Mouse (Mus musculus) limb, embryonic 12.5 days (tissue): ENCODE results near the gene Fam83c. TPM values are rescaled to one million over a fixed set of nuclear protein-coding genes. Genes with fewer than 3 reads are reported as not detected.
A peak's percentile ranks its signal among the peaks of the same experiment; 100 is the strongest.

Source experiments
- ATAC-seq: fragments of 200-750 bp; cut with Nextera tagmentation; 2 replicates; pipeline ENCODE4 v1.8.0; 2017; ENCODE audit warnings: low read depth, moderate TSS enrichment; ENCODE audit not compliant: insufficient number of reproducible peaks, insufficient read depth, low FRiP score, low TSS enrichment
- H3K27ac ChIP-seq: fragments of 300-500 bp; sonication (generic); 2 replicates; pipeline ENCODE4 v1.5.1; 2016; ENCODE audit warnings: mild to moderate bottlenecking, moderate library complexity
- H3K27me3 ChIP-seq: fragments of 300-500 bp; sonication (generic); 2 replicates; pipeline ENCODE4 v1.6.1; 2016; ENCODE audit warnings: mild to moderate bottlenecking, moderate library complexity
- H3K36me3 ChIP-seq: fragments of 300-500 bp; sonication (generic); 2 replicates; pipeline ENCODE4 v1.6.1; 2016; ENCODE audit warnings: mild to moderate bottlenecking, moderate library complexity
- H3K4me1 ChIP-seq: fragments of 300-500 bp; sonication (generic); replicated peaks from 2 replicates; pipeline ENCODE4 v1.6.1; 2016
- H3K4me2 ChIP-seq: fragments of 300-500 bp; sonication (generic); 2 replicates; pipeline ENCODE4 v1.6.1; 2016; ENCODE audit warnings: mild to moderate bottlenecking, moderate library complexity
- H3K4me3 ChIP-seq: fragments of 300-500 bp; sonication (generic); replicated peaks from 2 replicates; pipeline ENCODE4 v1.5.1; 2016; ENCODE audit warnings: mild to moderate bottlenecking
- H3K9ac ChIP-seq: fragments of 300-500 bp; sonication (generic); replicated peaks from 2 replicates; pipeline ENCODE4 v1.6.1; 2016; ENCODE audit warnings: mild to moderate bottlenecking, moderate library complexity
- H3K9me3 ChIP-seq: fragments of 300-500 bp; sonication (generic); 2 replicates; pipeline ENCODE4 v1.6.1; 2016; ENCODE audit warnings: mild to moderate bottlenecking, moderate library complexity
- WGBS: fragments of 180-500 bp; shearing (Covaris S2); methylation state at CpG from one replicate; pipeline ENCODE4 v1.1.7; 2016; 5-methylcytosine and 5-hydroxymethylcytosine counted together
- polyA plus RNA-seq: library from polyadenylated mRNA; unstranded; fragments of >200 nt; fragmentation: Nextera tagmentation; extraction: Ambion mirVana; gene quantifications from 2 replicates; pipeline ENCODE4 v1.2.1, GENCODE M21; 2016

Gene Fam83c
- polyA plus RNA-seq, 1 experiment from 2014 or later: 0.31 TPM

DNA sequence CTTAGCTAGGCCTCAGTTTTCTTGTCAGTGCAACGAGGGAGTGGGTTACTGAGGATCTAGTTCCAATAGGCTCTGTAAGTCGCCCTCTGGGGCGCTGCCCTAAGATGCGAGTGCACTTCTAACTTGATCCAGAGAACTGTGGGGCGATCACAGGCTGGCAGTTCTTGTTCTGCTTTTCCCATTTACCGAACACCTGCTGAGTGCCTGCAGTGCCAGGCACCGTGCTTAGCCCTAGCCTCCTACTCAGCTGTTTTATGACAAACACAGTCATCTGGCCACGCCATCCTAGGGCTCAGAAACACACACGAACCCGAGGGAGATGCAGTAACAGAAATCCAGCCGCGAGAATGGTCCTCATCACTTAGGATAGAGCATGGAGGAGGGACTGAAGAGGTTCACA lies 41.8 kb downstream of the Fam83c start:
- Histone ChIP-seq H3K4me3 (no peak overlapping the region), H3K4me2 (peak overlapping the region; percentile 44), H3K9ac (no peak overlapping the region), H3K36me3 (no peaks in the 10 kb centered on the region), H3K27me3 (peaks cover 11% of the 10 kb centered on the region), H3K4me1 (peaks cover 7% of the 10 kb centered on the region; the same call in 1 of the 2 replicates), H3K27ac (no peak overlapping the region), H3K9me3 (no peaks in the 10 kb centered on the region)
- ATAC-seq: no peak
- 21% methylated on average over 12 of the region's 12 CpGs for WGBS

DNA sequence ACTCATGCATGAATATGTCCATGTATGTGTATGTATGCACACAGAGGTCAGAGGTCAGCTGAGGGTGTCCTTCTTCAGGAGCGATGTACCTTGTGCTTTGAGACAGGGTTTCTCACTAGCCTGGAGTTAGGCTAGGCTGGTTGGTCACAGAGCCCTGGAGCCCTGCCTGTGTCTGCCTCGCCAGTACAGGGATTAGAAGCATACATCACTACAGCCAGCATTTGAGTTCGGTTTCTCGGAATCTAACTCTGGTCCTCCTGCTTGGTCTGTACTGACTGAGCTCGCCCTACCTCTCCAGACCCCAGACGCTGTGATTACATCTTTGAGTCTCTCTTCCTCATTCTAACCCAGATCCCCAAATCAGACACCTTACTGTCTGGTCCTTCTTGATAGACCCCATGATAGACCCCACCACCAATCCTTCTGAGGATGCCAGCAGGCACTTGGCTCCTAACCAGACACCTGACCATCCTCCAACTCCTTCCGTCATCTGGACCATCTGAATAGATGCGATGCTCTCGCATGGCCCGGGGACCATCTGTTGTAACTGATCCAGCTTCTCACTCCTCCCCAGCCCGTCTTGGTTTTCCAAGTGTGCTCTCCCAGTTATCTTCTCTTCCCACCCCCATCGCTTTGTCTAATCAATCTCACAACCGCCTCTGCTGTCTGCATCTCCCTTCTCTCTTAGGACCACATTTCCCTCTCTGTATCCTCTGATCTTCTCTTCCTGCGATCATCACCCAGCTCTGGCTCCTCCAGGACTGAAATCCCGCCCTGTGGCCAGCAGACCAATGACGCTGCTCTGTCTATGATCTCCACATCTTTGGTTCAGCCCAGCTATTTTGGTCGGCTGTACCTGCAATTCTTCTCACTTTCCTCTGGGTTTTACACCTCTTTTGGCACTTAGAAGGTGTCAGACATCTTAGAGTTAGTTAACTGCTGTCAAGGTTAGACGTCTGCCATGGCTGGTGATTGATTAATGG lies 46.4 kb downstream of the Fam83c start:
- peaks cover 17% of the 10 kb centered on the region for H3K27me3 ChIP-seq
- H3K4me2 ChIP-seq: no peak overlapping the region
- no peaks in the 10 kb centered on the region for H3K9me3 ChIP-seq
- no peak overlapping the region for H3K27ac ChIP-seq
- ATAC-seq: no peak
- peaks cover 5% of the 10 kb centered on the region; the same call in 1 of the 2 replicates for H3K4me1 ChIP-seq
- WGBS: 59% methylated on average over 18 of the region's 18 CpGs
- H3K9ac ChIP-seq: no peak overlapping the region
- no peak overlapping the region for H3K4me3 ChIP-seq
- H3K36me3 ChIP-seq: no peaks in the 10 kb centered on the region

- no peak overlapping the region for H3K27ac ChIP-seq
- H3K4me3 ChIP-seq: no peak overlapping the region
- no peak overlapping the region for H3K9ac ChIP-seq
- H3K36me3 ChIP-seq: no peaks in the 10 kb centered on the region
- 72% methylated on average over 5 of the region's 5 CpGs for WGBS
- no peak overlapping the region for H3K4me2 ChIP-seq
- H3K9me3 ChIP-seq: no peaks in the 10 kb centered on the region
- peaks cover 17% of the 10 kb centered on the region for H3K27me3 ChIP-seq
- ATAC-seq: no peak
- no peaks in the 10 kb centered on the region for H3K4me1 ChIP-seq
Measured at GRCm38 (mm10) chr2:155786905-155787304, 47.7 kb downstream of the Fam83c start.

- Histone ChIP-seq H3K9ac (no peak overlapping the region), H3K4me3 (no peak overlapping the region), H3K27ac (no peak overlapping the region), H3K4me1 (no peaks in the 10 kb centered on the region), H3K36me3 (no peaks in the 10 kb centered on the region), H3K9me3 (no peaks in the 10 kb centered on the region), H3K27me3 (peaks cover 20% of the 10 kb centered on the region), H3K4me2 (no peak overlapping the region)
- no peak for ATAC-seq
- 80% methylated on average over 6 of the region's 6 CpGs for WGBS
Measured at GRCm38 (mm10) chr2:155784534-155784933, 50.1 kb downstream of the Fam83c start.

GRCm38 (mm10) chr2:155779506-155779905 lies 55.1 kb downstream of the Fam83c start:
- ATAC-seq: no peak
- Histone ChIP-seq H3K4me2 (no peak overlapping the region), H3K4me1 (peaks cover 7% of the 10 kb centered on the region; the same call in 1 of the 2 replicates), H3K9ac (no peak overlapping the region), H3K9me3 (no peaks in the 10 kb centered on the region), H3K4me3 (no peak overlapping the region), H3K36me3 (no peaks in the 10 kb centered on the region), H3K27ac (no peak overlapping the region), H3K27me3 (peaks cover 47% of the 10 kb centered on the region)
- 80% methylated on average over 3 of the region's 3 CpGs for WGBS

DNA sequence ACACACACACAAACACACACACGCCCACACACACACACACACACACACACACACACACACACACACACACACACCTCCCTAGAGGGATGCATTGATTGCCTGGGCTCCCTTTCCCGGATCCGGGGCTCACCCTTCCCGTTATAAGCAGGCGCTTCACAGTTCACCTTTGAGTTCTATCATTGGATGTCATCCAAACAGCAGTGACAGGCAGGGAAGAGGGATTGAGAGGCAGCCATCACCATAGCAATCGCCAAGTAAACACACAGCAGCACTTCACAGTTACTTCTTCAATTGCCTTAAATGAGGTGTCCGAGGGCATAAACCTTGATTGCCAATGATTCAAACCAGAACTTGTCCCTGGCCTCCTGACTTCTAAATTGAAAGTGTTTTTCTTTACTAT lies 55.6 kb downstream of the Fam83c start:
- Histone ChIP-seq H3K4me2 (no peak overlapping the region), H3K4me1 (peaks cover 7% of the 10 kb centered on the region; the same call in 1 of the 2 replicates), H3K9me3 (no peaks in the 10 kb centered on the region), H3K9ac (no peak overlapping the region), H3K4me3 (no peak overlapping the region), H3K27ac (no peak overlapping the region), H3K36me3 (no peaks in the 10 kb centered on the region), H3K27me3 (peaks cover 50% of the 10 kb centered on the region)
- 33% methylated on average over 6 of the region's 7 CpGs for WGBS
- ATAC-seq: no peak

DNA sequence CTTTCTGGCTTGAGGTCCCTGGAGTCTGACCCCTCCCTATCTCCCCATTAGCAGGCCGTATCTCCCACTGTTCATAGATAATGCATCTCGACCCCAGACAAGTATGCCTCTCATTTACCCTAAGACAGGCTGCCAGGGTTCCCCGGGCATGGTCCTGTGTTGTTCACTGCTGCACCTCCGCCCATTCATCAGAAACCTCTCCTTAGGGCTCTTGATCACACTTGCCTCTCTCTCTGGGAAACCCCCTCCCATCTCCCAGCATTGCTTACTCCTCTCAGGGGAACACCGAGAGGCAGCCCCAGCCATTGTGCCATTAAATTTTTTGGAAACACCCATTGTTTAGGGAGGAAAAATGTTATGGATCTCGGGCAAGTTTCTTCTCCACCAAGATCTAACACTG lies 56.6 kb downstream of the Fam83c start:
- no peak for ATAC-seq
- peaks cover 60% of the 10 kb centered on the region for H3K27me3 ChIP-seq
- 78% methylated on average over 6 of the region's 6 CpGs for WGBS

DNA sequence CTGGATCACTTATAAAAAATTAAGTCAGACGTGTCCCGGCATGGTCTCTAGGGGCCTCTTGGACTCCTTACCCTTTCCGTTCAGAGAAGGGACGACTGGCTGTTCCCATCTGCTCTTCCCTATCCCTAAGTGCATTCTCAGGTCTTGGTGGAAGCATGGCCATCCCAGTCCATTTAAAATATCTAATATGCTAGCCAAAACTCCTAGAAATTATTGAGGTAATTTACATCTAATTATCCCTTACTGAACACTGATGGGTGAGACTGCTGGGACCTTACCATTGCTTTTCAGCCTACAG lies 57.0 kb downstream of the Fam83c start:
- Histone ChIP-seq H3K9me3 (no peaks in the 10 kb centered on the region), H3K36me3 (no peaks in the 10 kb centered on the region), H3K9ac (no peak overlapping the region), H3K4me3 (no peak overlapping the region), H3K27ac (no peak overlapping the region), H3K27me3 (peaks cover 64% of the 10 kb centered on the region), H3K4me2 (no peak overlapping the region), H3K4me1 (peaks cover 7% of the 10 kb centered on the region; the same call in 1 of the 2 replicates)
- 84% methylated on average over 4 of the region's 4 CpGs for WGBS
- no peak for ATAC-seq

More for the DNA sequence above, 56.6 kb downstream of the Fam83c start:
- Histone ChIP-seq H3K9ac (no peak overlapping the region), H3K27ac (no peak overlapping the region), H3K4me1 (peaks cover 7% of the 10 kb centered on the region; the same call in 1 of the 2 replicates), H3K9me3 (no peaks in the 10 kb centered on the region), H3K4me2 (no peak overlapping the region), H3K4me3 (no peak overlapping the region), H3K36me3 (no peaks in the 10 kb centered on the region)

Other genes starting within 250 kb of the Fam83c start
- gene Gss, start 242.0 kb downstream of the Fam83c start, polyA plus RNA-seq: 23.8 and 23.9 TPM in 2 replicates
- gene Myh7b, start 223.6 kb downstream of the Fam83c start, polyA plus RNA-seq: 1.9 and 2.1 TPM in 2 replicates
- 165 and 167 TPM in 2 replicates for gene Trpc4ap, start 142.5 kb downstream of the Fam83c start, polyA plus RNA-seq
- gene Edem2, start 105.4 kb downstream of the Fam83c start, polyA plus RNA-seq: 24.2 and 26.3 TPM in 2 replicates
- not detected in 2 replicates for gene Gm17581, start 99.0 kb downstream of the Fam83c start, polyA plus RNA-seq
- 3.5 and 4.1 TPM in 2 replicates for gene Procr, start 83.7 kb downstream of the Fam83c start, polyA plus RNA-seq
- gene Mmp24, start 59.5 kb downstream of the Fam83c start, polyA plus RNA-seq: 0.09 and 0.10 TPM in 2 replicates
- 13.0 and 13.5 TPM in 2 replicates for gene BC029722, start 15.4 kb downstream of the Fam83c start, polyA plus RNA-seq
- 180 and 186 TPM in 2 replicates for gene Eif6, start 7.9 kb downstream of the Fam83c start, polyA plus RNA-seq
- 64.8 and 66.9 TPM in 2 replicates for gene Uqcc1, start 95.5 kb upstream of the Fam83c start, polyA plus RNA-seq
- 0.40 and 0.72 TPM in 2 replicates for gene Gm15557, start 105.9 kb upstream of the Fam83c start, polyA plus RNA-seq
- gene Gdf5, start 110.5 kb upstream of the Fam83c start, polyA plus RNA-seq: 59.4 and 66.1 TPM in 2 replicates
- 35.1 and 40.6 TPM in 2 replicates for gene Cep250, start 121.6 kb upstream of the Fam83c start, polyA plus RNA-seq
- 1.5 TPM in 2 replicates for gene 6430550D23Rik, start 173.1 kb upstream of the Fam83c start, polyA plus RNA-seq
- gene Ergic3, start 173.2 kb upstream of the Fam83c start, polyA plus RNA-seq: 184 and 185 TPM in 2 replicates
- gene Fer1l4, start 218.1 kb upstream of the Fam83c start, polyA plus RNA-seq: 0.22 TPM in 1 of 2 replicates, not detected in the other
- 6.4 and 6.9 TPM in 2 replicates for gene Spag4, start 230.3 kb upstream of the Fam83c start, polyA plus RNA-seq